Mouse (Mus musculus): ENCODE measurements around the gene Ntn4. TPM values are rescaled to one million over a fixed set of nuclear protein-coding genes. Genes with fewer than 3 reads are reported as not detected.
A peak's percentile ranks its signal among the peaks of the same experiment; 100 is the strongest.

Ntn4 gene
- polyA plus RNA-seq (2014; fragmentation: Nextera tagmentation; extraction: Ambion mirVana) = 0.86 and 2.0 TPM in 2 replicates

DNA sequence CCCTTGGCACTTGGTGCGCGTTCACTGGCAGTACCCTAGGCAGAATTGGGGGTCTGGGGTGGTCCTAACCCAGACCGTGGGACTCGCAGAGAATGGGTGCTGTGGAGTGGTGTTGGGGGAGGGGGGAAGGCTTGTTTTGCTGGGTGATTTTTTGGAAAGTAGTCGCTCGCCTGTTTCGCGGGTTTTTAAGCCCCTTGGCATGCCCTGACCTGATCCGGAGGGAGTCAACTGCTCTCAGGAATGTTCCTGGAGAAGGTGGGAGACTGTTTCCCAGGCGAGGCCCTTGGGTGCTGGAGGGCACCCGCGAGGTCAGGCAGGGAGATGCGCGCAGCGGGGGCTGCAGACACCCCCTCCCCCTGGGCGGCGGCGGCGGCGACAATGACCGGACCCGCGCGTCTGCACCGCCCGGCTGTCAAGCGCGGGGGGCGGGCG, at the start of gene Ntn4:
TSS of gene Ntn4 (plus strand) at position 161 of the 432 bp plus-strand sequence.
- Histone ChIP-seq H3K27me3 (ENCODE audit: control insufficient read depth, insufficient read depth, low read length) (no peaks in the 10 kb centered on the region), H3K4me3 (replicated peaks; ENCODE audit: low read depth, low read length) (peak within 1 kb of the TSS; percentile 85), H3K4me2 (ENCODE audit: low read length) (peak within 1 kb of the TSS; percentile 95), H3K27ac (replicated peaks; ENCODE audit: low read depth, low read length) (peak within 1 kb of the TSS; percentile 80), H3K9me3 (ENCODE audit: control insufficient read depth, low read length) (no peaks in the 10 kb centered on the region), H3K4me1 (ENCODE audit: control insufficient read depth, insufficient read depth, low read length) (peaks cover 8% of the 10 kb centered on the region; the same call in 1 of the 2 replicates), H3K9ac (replicated peaks; ENCODE audit: low read length) (peak within 1 kb of the TSS; percentile 97), H3K36me3 (ENCODE audit: control insufficient read depth, insufficient read depth, low read length) (no peaks in the 10 kb centered on the region; the same call in 1 of the 2 replicates)
- 4% methylated on average over 26 of the region's 30 CpGs for WGBS
- ATAC-seq (ENCODE audit: low FRiP score, low TSS enrichment) (no peak), DNase-seq (no peak)

GRCm38 (mm10) chr10:93592456-93592855, 48.0 kb upstream of the Ntn4 start:
- Histone ChIP-seq H3K27me3 (ENCODE audit: control insufficient read depth, insufficient read depth, low read length) (no peaks in the 10 kb centered on the region), H3K36me3 (ENCODE audit: control insufficient read depth, insufficient read depth, low read length) (no peaks in the 10 kb centered on the region), H3K9ac (replicated peaks; ENCODE audit: low read length) (no peak overlapping the region), H3K4me1 (ENCODE audit: control insufficient read depth, insufficient read depth, low read length) (peaks cover 17% of the 10 kb centered on the region), H3K4me3 (replicated peaks; ENCODE audit: low read depth, low read length) (no peak overlapping the region), H3K9me3 (ENCODE audit: control insufficient read depth, low read length) (no peaks in the 10 kb centered on the region), H3K4me2 (ENCODE audit: low read length) (no peak overlapping the region), H3K27ac (replicated peaks; ENCODE audit: low read depth, low read length) (no peak overlapping the region)
- DNase-seq = no peak
- 56% methylated on average over 12 of the region's 12 CpGs for WGBS
- no peak for ATAC-seq (ENCODE audit: low FRiP score, low TSS enrichment)

DNA sequence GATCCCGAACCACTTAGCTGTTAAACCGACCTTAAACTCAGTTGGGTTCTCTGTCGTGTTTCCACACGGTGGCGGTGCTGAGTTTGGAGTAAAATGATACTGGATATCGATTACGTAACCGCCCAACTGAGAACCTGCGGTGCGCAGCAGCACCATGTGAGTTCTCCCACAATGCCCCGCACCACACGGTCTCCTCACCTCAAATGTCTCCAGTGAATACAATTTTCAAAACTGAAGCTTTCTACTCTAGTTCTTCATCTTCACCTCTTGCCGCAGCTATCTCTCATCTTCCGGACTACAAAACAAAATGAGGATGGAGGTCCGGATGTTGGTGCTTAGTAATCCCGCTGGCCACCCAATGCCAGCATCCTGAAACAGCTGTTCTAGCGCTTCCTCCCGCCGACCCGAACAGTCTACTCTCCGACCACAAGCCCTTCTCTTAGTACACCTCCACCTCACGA, 46.4 kb upstream of the Ntn4 start:
- no peaks in the 10 kb centered on the region for H3K36me3 ChIP-seq (ENCODE audit: control insufficient read depth, insufficient read depth, low read length)
- WGBS = 2% methylated on average over 22 of the region's 22 CpGs
- H3K4me2 ChIP-seq (ENCODE audit: low read length) = peak overlapping the region; percentile 88
- H3K9me3 ChIP-seq (ENCODE audit: control insufficient read depth, low read length) = no peaks in the 10 kb centered on the region
- peak overlapping the region; percentile 65 for H3K9ac ChIP-seq (replicated peaks; ENCODE audit: low read length)
- DNase-seq (peak; percentile 96), ATAC-seq (ENCODE audit: low FRiP score, low TSS enrichment) (peak; percentile 74)
- peak overlapping the region; percentile 67 for H3K27ac ChIP-seq (replicated peaks; ENCODE audit: low read depth, low read length)
- H3K4me1 ChIP-seq (ENCODE audit: control insufficient read depth, insufficient read depth, low read length) = 0 out of 2 replicates have a peak, but pooled peaks cover 3% of the 10 kb centered on the region
- H3K4me3 ChIP-seq (replicated peaks; ENCODE audit: low read depth, low read length) = peak overlapping the region; percentile 45
- H3K27me3 ChIP-seq (ENCODE audit: control insufficient read depth, insufficient read depth, low read length) = no peaks in the 10 kb centered on the region

DNA sequence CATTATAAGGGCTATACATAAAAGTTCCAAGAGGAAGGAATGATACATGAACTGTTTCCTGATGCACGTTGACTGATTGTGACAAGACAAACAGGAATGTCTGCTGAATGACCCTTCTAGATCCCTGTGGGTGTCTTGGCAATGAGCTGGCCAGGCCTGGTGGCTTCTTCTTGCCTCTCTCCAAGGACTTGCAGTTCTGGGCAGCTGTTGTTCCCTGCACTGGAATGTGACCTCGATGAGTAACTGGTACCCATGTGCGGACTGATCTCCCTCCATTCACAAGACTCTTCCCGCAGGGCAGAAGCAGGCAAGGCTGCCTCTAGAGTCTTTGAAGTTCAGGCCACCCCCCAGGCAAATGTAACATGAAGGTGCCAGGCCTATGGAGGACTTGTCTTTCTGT, 44.6 kb upstream of the Ntn4 start:
- H3K9me3 ChIP-seq (ENCODE audit: control insufficient read depth, low read length) = no peaks in the 10 kb centered on the region
- ATAC-seq (ENCODE audit: low FRiP score, low TSS enrichment) (no peak), DNase-seq (no peak)
- 73% methylated on average over 4 of the region's 4 CpGs for WGBS
- H3K36me3 ChIP-seq (ENCODE audit: control insufficient read depth, insufficient read depth, low read length) = no peaks in the 10 kb centered on the region
- H3K27ac ChIP-seq (replicated peaks; ENCODE audit: low read depth, low read length) = no peak overlapping the region
- H3K4me3 ChIP-seq (replicated peaks; ENCODE audit: low read depth, low read length) = no peak overlapping the region
- 0 out of 2 replicates have a peak, but pooled peaks cover 3% of the 10 kb centered on the region for H3K4me1 ChIP-seq (ENCODE audit: control insufficient read depth, insufficient read depth, low read length)
- H3K4me2 ChIP-seq (ENCODE audit: low read length) = no peak overlapping the region
- no peak overlapping the region for H3K9ac ChIP-seq (replicated peaks; ENCODE audit: low read length)
- H3K27me3 ChIP-seq (ENCODE audit: control insufficient read depth, insufficient read depth, low read length) = no peaks in the 10 kb centered on the region

- WGBS = 78% methylated on average over 3 of the region's 3 CpGs
- no peak for ATAC-seq (ENCODE audit: low FRiP score, low TSS enrichment)
- Histone ChIP-seq H3K4me2 (ENCODE audit: low read length) (no peak overlapping the region), H3K27me3 (ENCODE audit: control insufficient read depth, insufficient read depth, low read length) (no peaks in the 10 kb centered on the region), H3K36me3 (ENCODE audit: control insufficient read depth, insufficient read depth, low read length) (no peaks in the 10 kb centered on the region), H3K4me1 (ENCODE audit: control insufficient read depth, insufficient read depth, low read length) (0 out of 2 replicates have a peak, but pooled peaks cover 3% of the 10 kb centered on the region), H3K9ac (replicated peaks; ENCODE audit: low read length) (no peak overlapping the region), H3K9me3 (ENCODE audit: control insufficient read depth, low read length) (no peaks in the 10 kb centered on the region), H3K27ac (replicated peaks; ENCODE audit: low read depth, low read length) (no peak overlapping the region), H3K4me3 (replicated peaks; ENCODE audit: low read depth, low read length) (no peak overlapping the region)
- DNase-seq = no peak
These were observed 43.8 kb upstream of the Ntn4 start for GRCm38 (mm10) chr10:93596641-93597040.

DNA sequence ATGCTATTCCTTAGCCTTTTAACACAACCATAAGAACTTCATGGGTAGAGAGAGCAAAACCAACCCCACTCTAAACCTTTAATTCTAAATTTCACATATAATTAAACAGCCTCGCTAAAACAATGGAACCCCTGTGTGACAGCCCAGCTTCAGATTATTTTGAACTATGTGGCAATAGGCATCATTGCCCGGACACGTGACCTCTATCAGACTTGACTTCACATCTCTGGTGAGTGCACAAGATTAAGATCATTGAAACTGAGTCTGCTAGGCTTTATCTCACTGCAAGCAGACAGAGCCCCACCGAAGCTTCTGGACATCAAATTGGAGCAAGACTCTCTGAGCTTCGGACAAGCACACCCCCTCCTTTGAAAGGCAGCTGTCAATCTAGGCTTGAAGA, 38.2 kb upstream of the Ntn4 start:
- Histone ChIP-seq H3K4me2 (ENCODE audit: low read length) (no peak overlapping the region), H3K27me3 (ENCODE audit: control insufficient read depth, insufficient read depth, low read length) (no peaks in the 10 kb centered on the region), H3K36me3 (ENCODE audit: control insufficient read depth, insufficient read depth, low read length) (no peaks in the 10 kb centered on the region), H3K9me3 (ENCODE audit: control insufficient read depth, low read length) (no peaks in the 10 kb centered on the region), H3K27ac (replicated peaks; ENCODE audit: low read depth, low read length) (no peak overlapping the region), H3K4me1 (ENCODE audit: control insufficient read depth, insufficient read depth, low read length) (no peaks in the 10 kb centered on the region), H3K9ac (replicated peaks; ENCODE audit: low read length) (no peak overlapping the region), H3K4me3 (replicated peaks; ENCODE audit: low read depth, low read length) (no peak overlapping the region)
- DNase-seq (no peak), ATAC-seq (ENCODE audit: low FRiP score, low TSS enrichment) (no peak)
- WGBS = 68% methylated on average over 5 of the region's 5 CpGs

GRCm38 (mm10) chr10:93603256-93603655, 37.2 kb upstream of the Ntn4 start:
- H3K27ac ChIP-seq (replicated peaks; ENCODE audit: low read depth, low read length) = no peak overlapping the region
- DNase-seq (no peak), ATAC-seq (ENCODE audit: low FRiP score, low TSS enrichment) (no peak)
- no peak overlapping the region for H3K4me3 ChIP-seq (replicated peaks; ENCODE audit: low read depth, low read length)
- H3K27me3 ChIP-seq (ENCODE audit: control insufficient read depth, insufficient read depth, low read length) = no peaks in the 10 kb centered on the region
- no peak overlapping the region for H3K4me2 ChIP-seq (ENCODE audit: low read length)
- WGBS = 94% methylated on average over 1 of the region's 1 CpGs
- no peak overlapping the region for H3K9ac ChIP-seq (replicated peaks; ENCODE audit: low read length)
- no peaks in the 10 kb centered on the region for H3K4me1 ChIP-seq (ENCODE audit: control insufficient read depth, insufficient read depth, low read length)
- no peaks in the 10 kb centered on the region for H3K36me3 ChIP-seq (ENCODE audit: control insufficient read depth, insufficient read depth, low read length)
- H3K9me3 ChIP-seq (ENCODE audit: control insufficient read depth, low read length) = no peaks in the 10 kb centered on the region

DNA sequence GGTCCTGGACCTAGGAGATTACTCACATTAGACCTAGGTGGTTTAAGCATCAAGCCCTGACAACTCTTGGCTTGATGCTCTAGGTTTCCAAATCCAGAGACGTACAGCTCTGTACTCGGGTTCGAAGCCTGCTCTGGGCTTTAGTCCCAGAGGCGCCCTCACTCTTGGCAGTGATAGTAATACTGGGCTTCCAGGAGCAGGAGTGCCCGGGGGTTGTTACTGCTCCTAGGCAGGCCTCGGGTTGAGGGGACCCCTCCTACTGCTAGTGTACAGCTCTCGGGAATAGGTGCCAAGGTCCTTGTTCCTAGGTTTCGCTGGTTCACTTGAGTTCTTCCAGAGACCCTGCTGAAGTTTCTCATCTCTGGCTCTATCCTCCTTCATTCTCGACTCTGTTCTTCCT, 34.2 kb upstream of the Ntn4 start:
- 89% methylated on average over 9 of the region's 9 CpGs for WGBS

GRCm38 (mm10) chr10:93608051-93608450, 32.4 kb upstream of the Ntn4 start:
- Histone ChIP-seq H3K4me3 (replicated peaks; ENCODE audit: low read depth, low read length) (no peak overlapping the region), H3K9ac (replicated peaks; ENCODE audit: low read length) (no peak overlapping the region), H3K36me3 (ENCODE audit: control insufficient read depth, insufficient read depth, low read length) (no peaks in the 10 kb centered on the region), H3K9me3 (ENCODE audit: control insufficient read depth, low read length) (no peaks in the 10 kb centered on the region), H3K4me2 (ENCODE audit: low read length) (no peak overlapping the region), H3K27me3 (ENCODE audit: control insufficient read depth, insufficient read depth, low read length) (no peaks in the 10 kb centered on the region), H3K4me1 (ENCODE audit: control insufficient read depth, insufficient read depth, low read length) (no peaks in the 10 kb centered on the region), H3K27ac (replicated peaks; ENCODE audit: low read depth, low read length) (no peak overlapping the region)
- ATAC-seq (ENCODE audit: low FRiP score, low TSS enrichment) (no peak), DNase-seq (peak; percentile 60)
- WGBS = 54% methylated on average over 9 of the region's 9 CpGs

More for the DNA sequence above, 34.2 kb upstream of the Ntn4 start:
- no peaks in the 10 kb centered on the region for H3K9me3 ChIP-seq (ENCODE audit: control insufficient read depth, low read length)
- no peaks in the 10 kb centered on the region for H3K27me3 ChIP-seq (ENCODE audit: control insufficient read depth, insufficient read depth, low read length)
- no peak overlapping the region for H3K4me3 ChIP-seq (replicated peaks; ENCODE audit: low read depth, low read length)
- no peaks in the 10 kb centered on the region for H3K4me1 ChIP-seq (ENCODE audit: control insufficient read depth, insufficient read depth, low read length)
- H3K36me3 ChIP-seq (ENCODE audit: control insufficient read depth, insufficient read depth, low read length) = no peaks in the 10 kb centered on the region
- H3K27ac ChIP-seq (replicated peaks; ENCODE audit: low read depth, low read length) = no peak overlapping the region
- no peak overlapping the region for H3K4me2 ChIP-seq (ENCODE audit: low read length)
- H3K9ac ChIP-seq (replicated peaks; ENCODE audit: low read length) = no peak overlapping the region
- DNase-seq = no peak
- ATAC-seq (ENCODE audit: low FRiP score, low TSS enrichment) = no peak

Data from midbrain, embryonic 14.5 days (tissue).